Mouse (Mus musculus) layer of hippocampus, adult 18-20 months (tissue): Measurements from ENCODE around the gene Eif4g3. TPM values are rescaled to one million over a fixed set of nuclear protein-coding genes. Genes with fewer than 3 reads are reported as not detected.
A peak's percentile ranks its signal among the peaks of the same experiment; 100 is the strongest.

Source experiments
- DNase-seq, 2 experiments: peaks; one replicate each; pipeline ENCODE4 v3.0.0; 2022; ENCODE audit warnings: low spot score in 2 of 2
- total RNA-seq, 2 experiments: library from RNA; stranded (reverse); gene quantifications; 2 replicates each; pipeline ENCODE4 v1.2.3; 2021

Eif4g3 gene
- total RNA-seq, 2 experiments from 2014 or later: 141 to 142 TPM

GRCm38 (mm10) chr4:138022761-138023160, 29.9 kb downstream of the Eif4g3 start:
- DNase-seq: no peak

GRCm38 (mm10) chr4:138023403-138024100, 30.7 kb downstream of the Eif4g3 start:
- DNase-seq: no peak

- DNase-seq: no peak
Observed at GRCm38 (mm10) chr4:138029168-138029567, 36.3 kb downstream of the Eif4g3 start.

- DNase-seq: no peak
Observed at GRCm38 (mm10) chr4:138031828-138032227, 39.0 kb downstream of the Eif4g3 start.

GRCm38 (mm10) chr4:138033871-138034270, 41.0 kb downstream of the Eif4g3 start:
- no peak for DNase-seq

- no peak for DNase-seq
Observed at GRCm38 (mm10) chr4:138035435-138036120, 42.8 kb downstream of the Eif4g3 start.

- no peak for DNase-seq
Observed at GRCm38 (mm10) chr4:138037110-138037509, 44.3 kb downstream of the Eif4g3 start.

GRCm38 (mm10) chr4:138037896-138038295, 45.1 kb downstream of the Eif4g3 start:
- DNase-seq: no peak

GRCm38 (mm10) chr4:138038365-138039274, 45.8 kb downstream of the Eif4g3 start:
- DNase-seq: no peak

- DNase-seq: peak in 1 of 2 experiments; percentile 38
Observed at GRCm38 (mm10) chr4:138039275-138039651, 46.4 kb downstream of the Eif4g3 start.

GRCm38 (mm10) chr4:138040589-138040988, 47.8 kb downstream of the Eif4g3 start:
- no peak for DNase-seq

GRCm38 (mm10) chr4:138041566-138042256, 48.9 kb downstream of the Eif4g3 start:
- DNase-seq: no peak

- no peak for DNase-seq
Observed at GRCm38 (mm10) chr4:138042257-138042589, 49.4 kb downstream of the Eif4g3 start.

- no peak for DNase-seq
Observed at GRCm38 (mm10) chr4:138042625-138043024, 49.8 kb downstream of the Eif4g3 start.

- DNase-seq: no peak
Observed at GRCm38 (mm10) chr4:138044841-138045500, 52.1 kb downstream of the Eif4g3 start.

GRCm38 (mm10) chr4:138045809-138046208, 53.0 kb downstream of the Eif4g3 start:
- DNase-seq: no peak

- DNase-seq: no peak
Observed at GRCm38 (mm10) chr4:138046371-138046770, 53.5 kb downstream of the Eif4g3 start.

GRCm38 (mm10) chr4:138049547-138049946, 56.7 kb downstream of the Eif4g3 start:
- DNase-seq: no peak

- peak in 1 of 2 experiments; percentile 56 for DNase-seq
Observed at GRCm38 (mm10) chr4:138051488-138051887, 58.7 kb downstream of the Eif4g3 start.

GRCm38 (mm10) chr4:138056658-138057057, 63.8 kb downstream of the Eif4g3 start:
- no peak for DNase-seq
